In the genomic region with DNA sequence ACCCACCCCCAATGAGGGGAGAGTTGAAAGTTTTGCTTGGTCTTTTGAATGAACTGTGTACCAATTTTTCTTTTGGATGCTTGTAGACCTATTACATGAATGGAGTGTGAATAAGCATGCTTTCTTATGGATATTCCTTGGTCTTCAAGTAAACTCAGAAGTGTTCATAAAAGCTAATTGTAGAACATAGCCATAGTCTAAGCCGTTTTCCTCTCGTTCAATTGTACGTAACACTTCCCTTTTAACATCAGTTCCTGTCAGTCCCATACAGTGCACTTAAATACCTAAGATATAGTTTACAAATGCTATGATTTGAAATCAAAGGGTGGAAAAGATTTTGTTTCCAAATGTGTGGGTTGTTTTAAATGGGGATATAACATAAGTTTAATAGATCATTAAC, we compare ENCODE assay signal across 10 mouse cellular contexts. TPM values are rescaled to one million over a fixed set of nuclear protein-coding genes. Genes with fewer than 3 reads are reported as not detected.
DNase-seq lines count a peak whose midpoint lies in the region; ATAC-seq and TF ChIP-seq lines count a peak whose summit lies in the region.
"Had no signal": no experiment of that assay in that cellular context is flagged by ENCODE, and none has a peak within 500 bp of the region (broad histone marks: within the 10 kb centered on the region; RNA-seq: fewer than 3 reads in every experiment).

No protein-coding gene starts in this region.

- H3K9ac ChIP-seq in heart, embryonic 13.5 days: peak overlapping the region; percentile 98
- peak overlapping the region; percentile 45 for H3K9ac ChIP-seq in MEL (ENCODE audit: control insufficient read depth, low read depth, low read length, poor library complexity, severe bottlenecking)
- H3K9ac ChIP-seq in hindbrain, embryonic 14.5 days: no peak overlapping the region
- no peak overlapping the region for H3K9ac ChIP-seq in midbrain, embryonic 11.5 days (ENCODE audit: low read length)

- H3K4me1 ChIP-seq in heart, embryonic 13.5 days: peaks cover 32% of the 10 kb centered on the region
- H3K4me1 ChIP-seq in MEL (ENCODE audit: control insufficient read depth in 1 of 2, insufficient read depth in 2 of 2, low read length in 2 of 2): peaks cover 6 to 11% of the 10 kb centered on the region in 2 experiments
- H3K4me1 ChIP-seq in hindbrain, embryonic 14.5 days (replicated peaks; ENCODE audit: control insufficient read depth, insufficient read depth, low read length): peaks cover 30% of the 10 kb centered on the region
- H3K4me1 ChIP-seq in midbrain, embryonic 11.5 days (ENCODE audit: control insufficient read depth, insufficient read depth, low read length): peaks cover 26% of the 10 kb centered on the region

- TF ChIP-seq POLR2A in MEL (IDR thresholded peaks at IDR 0.05; ENCODE audit: control insufficient read depth in 1 of 2, insufficient read depth in 1 of 2, low read depth in 1 of 2, low read length in 2 of 2, poor library complexity in 1 of 2): no peak

- peaks cover 67% of the 10 kb centered on the region for H3K79me2 ChIP-seq in MEL (ENCODE audit: control insufficient read depth, insufficient read depth, low read length, poor library complexity)

- TF ChIP-seq RAD21 in MEL (IDR thresholded peaks at IDR 0.05; ENCODE audit: low read depth, low read length): no peak

- no peak for DNase-seq in heart, postnatal 36 days
- DNase-seq in MEL (ENCODE audit: low read depth, low spot score): peak; percentile 59
- no peak for DNase-seq in hindbrain, embryonic 14.5 days (ENCODE audit: low spot score)
- no peak for DNase-seq in midbrain, embryonic 11.5 days (ENCODE audit: low spot score, missing footprints)
- no peak for DNase-seq in left cerebral cortex, postnatal 25 days (ENCODE audit: low spot score in 2 of 2)
- DNase-seq in left cerebral cortex, adult 2 months (ENCODE audit: extremely low spot score in 1 of 2, low spot score in 2 of 2): no peak
- DNase-seq in ovary, postnatal 36 days (ENCODE audit: low spot score): no peak
- DNase-seq: adrenal gland, postnatal 10 days; kidney, postnatal 10 days had no signal

- intact Hi-C loops in heart, postnatal 36 days (cut with DNase I): no loop called here
- intact Hi-C loops in left cerebral cortex, postnatal 25 days (cut with DNase I): no loop called here
- intact Hi-C loops in left cerebral cortex, adult 2 months (cut with DNase I): no loop called here

- TF ChIP-seq EP300 in MEL (IDR thresholded peaks at IDR 0.05; ENCODE audit: low read depth in 1 of 2, low read length in 2 of 2): no peak

- H3K27me3 ChIP-seq in heart, embryonic 13.5 days (replicated peaks): no peaks in the 10 kb centered on the region
- H3K27me3 ChIP-seq in MEL (ENCODE audit: control insufficient read depth in 1 of 2, insufficient read depth in 2 of 2, low read length in 2 of 2): no peaks in the 10 kb centered on the region
- H3K27me3 ChIP-seq in hindbrain, embryonic 14.5 days (ENCODE audit: control insufficient read depth, insufficient read depth, low read length): no peaks in the 10 kb centered on the region
- no peaks in the 10 kb centered on the region for H3K27me3 ChIP-seq in midbrain, embryonic 11.5 days (ENCODE audit: control insufficient read depth, insufficient read depth, low read length)

- H3K36me3 ChIP-seq in heart, embryonic 13.5 days: peaks cover 44% of the 10 kb centered on the region
- peaks cover 38 to 51% of the 10 kb centered on the region in 2 experiments for H3K36me3 ChIP-seq in MEL (ENCODE audit: control insufficient read depth in 1 of 2, insufficient read depth in 2 of 2, low read length in 2 of 2)
- peaks cover 37% of the 10 kb centered on the region for H3K36me3 ChIP-seq in hindbrain, embryonic 14.5 days (replicated peaks; ENCODE audit: control insufficient read depth, insufficient read depth)
- peaks cover 6% of the 10 kb centered on the region for H3K36me3 ChIP-seq in midbrain, embryonic 11.5 days (ENCODE audit: control insufficient read depth, insufficient read depth, low read length)

- H3K27ac ChIP-seq in heart, embryonic 13.5 days (replicated peaks): no peak overlapping the region
- H3K27ac ChIP-seq in MEL (ENCODE audit: control insufficient read depth, low read depth, low read length): no peak overlapping the region
- no peak overlapping the region for H3K27ac ChIP-seq in hindbrain, embryonic 14.5 days
- H3K27ac ChIP-seq in midbrain, embryonic 11.5 days (ENCODE audit: low read depth, low read length): no peak overlapping the region
- H3K27ac ChIP-seq in left cerebral cortex, adult 2 months: no peak overlapping the region

- peak overlapping the region; percentile 99 for H3K4me2 ChIP-seq in heart, embryonic 13.5 days
- H3K4me2 ChIP-seq in hindbrain, embryonic 14.5 days (replicated peaks): peak overlapping the region; percentile 81
- peak overlapping the region; percentile 58 for H3K4me2 ChIP-seq in midbrain, embryonic 11.5 days

- H3K9me3 ChIP-seq in heart, embryonic 13.5 days: no peaks in the 10 kb centered on the region
- H3K9me3 ChIP-seq in MEL (replicated peaks; ENCODE audit: insufficient read depth, low read length): no peaks in the 10 kb centered on the region
- no peaks in the 10 kb centered on the region for H3K9me3 ChIP-seq in hindbrain, embryonic 14.5 days (ENCODE audit: control insufficient read depth, low read length)
- no peaks in the 10 kb centered on the region for H3K9me3 ChIP-seq in midbrain, embryonic 11.5 days (ENCODE audit: control insufficient read depth, low read length)

- peak overlapping the region; percentile 94 for H3K4me3 ChIP-seq in heart, embryonic 13.5 days
- peak overlapping the region; percentile 31 to 96; a peak in 2 of 4 replicates for H3K4me3 ChIP-seq in MEL (ENCODE audit: control insufficient read depth in 1 of 2, insufficient read depth in 1 of 2, low read depth in 2 of 2, low read length in 2 of 2)
- peak overlapping the region; percentile 12; the same call in 1 of the 2 replicates for H3K4me3 ChIP-seq in hindbrain, embryonic 14.5 days (replicated peaks; ENCODE audit: low read length)
- H3K4me3 ChIP-seq in midbrain, embryonic 11.5 days (ENCODE audit: low read depth, low read length): no peak overlapping the region
- H3K4me3 ChIP-seq in left cerebral cortex, adult 2 months: no peak overlapping the region

- ATAC-seq in heart, embryonic 13.5 days (ENCODE audit: extremely low read depth, insufficient number of reproducible peaks, low FRiP score, low TSS enrichment): no peak
- no peak for ATAC-seq in hindbrain, embryonic 14.5 days (ENCODE audit: low FRiP score)
- ATAC-seq in midbrain, embryonic 11.5 days (ENCODE audit: low FRiP score): no peak

- WGBS in heart, embryonic 13.5 days: 37% methylated on average over 3 of the region's 3 CpGs
- WGBS in hindbrain, embryonic 14.5 days: 66% methylated on average over 3 of the region's 3 CpGs
- 79% methylated on average over 3 of the region's 3 CpGs for WGBS in midbrain, embryonic 11.5 days

- TF ChIP-seq CTCF in MEL (IDR thresholded peaks at IDR 0.05 in 2 of 3, conservative IDR thresholded peaks at IDR 0.05 in 1 of 3; ENCODE audit: control insufficient read depth in 1 of 3, insufficient read depth in 1 of 3, low read depth in 2 of 3, low read length in 3 of 3, poor library complexity in 1 of 3, severe bottlenecking in 1 of 3): no peak
- no peak for TF ChIP-seq CTCF in left cerebral cortex, adult 2 months (IDR thresholded peaks at IDR 0.05)

RNA-seq across cellular contexts. Expression of a gene that starts 3.2 kb away (rescaled TPM):
- 118 and 128 TPM in 2 replicates for polyA plus RNA-seq in heart, embryonic 13.5 days (2015; fragmentation: Nextera tagmentation; extraction: Ambion mirVana)
- total RNA-seq in heart, postnatal 36 days (2021): 10 to 100 TPM; 50.8 to 56.1 TPM
- total RNA-seq in MEL (2012; rRNA removed): 202 and 251 TPM in 2 replicates
- polyA plus RNA-seq in MEL (2012; ENCODE audit: insufficient read depth in 1 of 2, insufficient read length in 2 of 2, low read depth in 1 of 2, low replicate concordance in 2 of 2, missing spikeins in 1 of 2): 100 to 1,000 TPM in 1 of 2 experiments, not detected in 1; 196 TPM
- 208 and 210 TPM in 2 replicates for polyA plus RNA-seq in hindbrain, embryonic 14.5 days (2014; fragmentation: Nextera tagmentation; extraction: Ambion mirVana)
- polyA plus RNA-seq in midbrain, embryonic 11.5 days (2014; fragmentation: Nextera tagmentation; extraction: Ambion mirVana): 452 and 457 TPM in 2 replicates
- 100 to 1,000 TPM; 115 to 128 TPM for total RNA-seq in left cerebral cortex, postnatal 25 days (2021)
- 100 to 1,000 TPM; 131 to 132 TPM for total RNA-seq in left cerebral cortex, adult 2 months (2021)

RNA-seq across cellular contexts. Expression of a gene that starts 3.3 kb away (rescaled TPM):
- polyA plus RNA-seq in heart, embryonic 13.5 days (2015; fragmentation: Nextera tagmentation; extraction: Ambion mirVana): 38.3 and 47.6 TPM in 2 replicates
- total RNA-seq in heart, postnatal 36 days (2021): 100 to 1,000 TPM in 1 of 2 experiments, 10 to 100 TPM in 1; 98.1 to 111 TPM
- total RNA-seq in MEL (2012; rRNA removed): 13.3 and 14.6 TPM in 2 replicates
- 10 to 100 TPM in 1 of 2 experiments, not detected in 1; 10.7 TPM for polyA plus RNA-seq in MEL (2012; ENCODE audit: insufficient read depth in 1 of 2, insufficient read length in 2 of 2, low read depth in 1 of 2, low replicate concordance in 2 of 2, missing spikeins in 1 of 2)
- polyA plus RNA-seq in hindbrain, embryonic 14.5 days (2014; fragmentation: Nextera tagmentation; extraction: Ambion mirVana): 40.0 and 46.5 TPM in 2 replicates
- 26.6 and 29.0 TPM in 2 replicates for polyA plus RNA-seq in midbrain, embryonic 11.5 days (2014; fragmentation: Nextera tagmentation; extraction: Ambion mirVana)
- total RNA-seq in left cerebral cortex, postnatal 25 days (2021): 10 to 100 TPM; 71.5 to 72.5 TPM
- total RNA-seq in left cerebral cortex, adult 2 months (2021): 10 to 100 TPM; 75.4 to 78.2 TPM

RNA-seq across cellular contexts. Expression of a gene that starts 47.4 kb away (rescaled TPM):
- polyA plus RNA-seq in heart, embryonic 13.5 days (2015; fragmentation: Nextera tagmentation; extraction: Ambion mirVana): 3.2 and 4.6 TPM in 2 replicates
- total RNA-seq in heart, postnatal 36 days (2021): 1 to 10 TPM; 3.5 to 3.6 TPM
- total RNA-seq in MEL (2012; rRNA removed): 0.27 and 0.62 TPM in 2 replicates
- under 1 TPM in 1 of 2 experiments, not detected in 1; 0.78 TPM for polyA plus RNA-seq in MEL (2012; ENCODE audit: insufficient read depth in 1 of 2, insufficient read length in 2 of 2, low read depth in 1 of 2, low replicate concordance in 2 of 2, missing spikeins in 1 of 2)
- 9.2 and 11.7 TPM in 2 replicates for polyA plus RNA-seq in hindbrain, embryonic 14.5 days (2014; fragmentation: Nextera tagmentation; extraction: Ambion mirVana)
- polyA plus RNA-seq in midbrain, embryonic 11.5 days (2014; fragmentation: Nextera tagmentation; extraction: Ambion mirVana): 1.5 and 2.1 TPM in 2 replicates
- 1 to 10 TPM; 1.8 to 5.8 TPM for total RNA-seq in left cerebral cortex, postnatal 25 days (2021)
- total RNA-seq in left cerebral cortex, adult 2 months (2021): 1 to 10 TPM; 2.8 to 3.2 TPM

RNA-seq across cellular contexts. Expression of a gene that starts 52.7 kb away (rescaled TPM):
- polyA plus RNA-seq in heart, embryonic 13.5 days (2015; fragmentation: Nextera tagmentation; extraction: Ambion mirVana): 192 and 211 TPM in 2 replicates
- total RNA-seq in heart, postnatal 36 days (2021): 100 to 1,000 TPM; 341 to 349 TPM
- total RNA-seq in MEL (2012; rRNA removed): 0.19 TPM in 1 of 2 replicates, not detected in the other
- under 1 TPM in 1 of 2 experiments, not detected in 1; 0.96 TPM for polyA plus RNA-seq in MEL (2012; ENCODE audit: insufficient read depth in 1 of 2, insufficient read length in 2 of 2, low read depth in 1 of 2, low replicate concordance in 2 of 2, missing spikeins in 1 of 2)
- polyA plus RNA-seq in hindbrain, embryonic 14.5 days (2014; fragmentation: Nextera tagmentation; extraction: Ambion mirVana): 0.33 and 1.8 TPM in 2 replicates
- polyA plus RNA-seq in midbrain, embryonic 11.5 days (2014; fragmentation: Nextera tagmentation; extraction: Ambion mirVana): 2.6 and 4.2 TPM in 2 replicates
- total RNA-seq in left cerebral cortex, postnatal 25 days (2021): 1 to 10 TPM; 1.4 to 7.5 TPM
- 1 to 10 TPM; 1.4 to 5.0 TPM for total RNA-seq in left cerebral cortex, adult 2 months (2021)

Comparison
In these comparisons a context has a peak if more than half of its experiments do, and no peak if none do; other contexts are left out.
1. H3K4me3 ChIP-seq: peak in heart, embryonic 13.5 days (single experiment), MEL (2 of 2) and hindbrain, embryonic 14.5 days (single experiment); none in midbrain, embryonic 11.5 days (single experiment) and left cerebral cortex, adult 2 months (single experiment).
2. H3K9ac ChIP-seq: peak in heart, embryonic 13.5 days (single experiment) and MEL (single experiment); none in hindbrain, embryonic 14.5 days (single experiment) and midbrain, embryonic 11.5 days (single experiment).
3. Peak in every context shown above with its lines, with median percentiles within 50 percentile points of each other: H3K4me2 ChIP-seq.